Mouse (Mus musculus): ENCODE results near the gene Cd52. TPM values are rescaled to one million over a fixed set of nuclear protein-coding genes. Genes with fewer than 3 reads are reported as not detected.

Cd52 gene
- total and polyA plus RNA-seq, 2 experiments from 2014 or later, result 2.7 TPM; not detected in 1

GRCm38 (mm10) chr4:134084999-134085398 lies 9.9 kb downstream of the Cd52 start:
- no peak for DNase-seq (ENCODE audit: low spot score)
- H3K27me3 ChIP-seq (ENCODE audit: insufficient read depth, low read length), result no peaks in the 10 kb centered on the region
- no peaks in the 10 kb centered on the region for H3K36me3 ChIP-seq (ENCODE audit: insufficient read depth, low read length)
- no peak for ATAC-seq
- no peak overlapping the region for H3K9ac ChIP-seq (replicated peaks; ENCODE audit: low read length)
- WGBS, result 85% methylated on average over 4 of the region's 4 CpGs
- peaks cover 3% of the 10 kb centered on the region; the same call in 1 of the 2 replicates for H3K4me1 ChIP-seq (ENCODE audit: insufficient read depth, low read length)
- no peaks in the 10 kb centered on the region for H3K9me3 ChIP-seq (ENCODE audit: low read length)
- no peak; the same call in 1 of the 2 replicates for TF ChIP-seq CTCF (IDR thresholded peaks at IDR 0.05; ENCODE audit: low read depth)
- no peak overlapping the region for H3K4me2 ChIP-seq (ENCODE audit: low read depth, low read length)
- no peak overlapping the region for H3K27ac ChIP-seq
- H3K4me3 ChIP-seq (ENCODE audit: low read length), result no peak overlapping the region

- H3K36me3 ChIP-seq (ENCODE audit: insufficient read depth, low read length), result no peaks in the 10 kb centered on the region
- no peaks in the 10 kb centered on the region for H3K27me3 ChIP-seq (ENCODE audit: insufficient read depth, low read length)
- ATAC-seq (no peak), DNase-seq (ENCODE audit: low spot score) (no peak)
- WGBS, result 15% methylated on average over 7 of the region's 7 CpGs
- peak overlapping the region; percentile 45; the same call in 1 of the 2 replicates for H3K9ac ChIP-seq (replicated peaks; ENCODE audit: low read length)
- H3K4me1 ChIP-seq (ENCODE audit: insufficient read depth, low read length), result peaks cover 3% of the 10 kb centered on the region; the same call in 1 of the 2 replicates
- peak overlapping the region; percentile 70 for H3K4me2 ChIP-seq (ENCODE audit: low read depth, low read length)
- H3K4me3 ChIP-seq (ENCODE audit: low read length), result peak overlapping the region; percentile 47
- no peak overlapping the region for H3K27ac ChIP-seq
- no peak for TF ChIP-seq CTCF (IDR thresholded peaks at IDR 0.05; ENCODE audit: low read depth)
- H3K9me3 ChIP-seq (ENCODE audit: low read length), result no peaks in the 10 kb centered on the region
Measured at GRCm38 (mm10) chr4:134082460-134082859, 12.4 kb downstream of the Cd52 start.

GRCm38 (mm10) chr4:134081730-134082386 lies 13.0 kb downstream of the Cd52 start:
- H3K9me3 ChIP-seq (ENCODE audit: low read length), result no peaks in the 10 kb centered on the region

GRCm38 (mm10) chr4:134080674-134081073 lies 14.2 kb downstream of the Cd52 start:
- Histone ChIP-seq H3K4me3 (ENCODE audit: low read length) (no peak overlapping the region), H3K36me3 (ENCODE audit: insufficient read depth, low read length) (no peaks in the 10 kb centered on the region), H3K9me3 (ENCODE audit: low read length) (no peaks in the 10 kb centered on the region), H3K9ac (replicated peaks; ENCODE audit: low read length) (no peak overlapping the region), H3K4me1 (ENCODE audit: insufficient read depth, low read length) (peaks cover 3% of the 10 kb centered on the region; the same call in 1 of the 2 replicates), H3K27me3 (ENCODE audit: insufficient read depth, low read length) (no peaks in the 10 kb centered on the region), H3K4me2 (ENCODE audit: low read depth, low read length) (no peak overlapping the region), H3K27ac (no peak overlapping the region)
- 81% methylated on average over 4 of the region's 4 CpGs for WGBS
- no peak for TF ChIP-seq CTCF (IDR thresholded peaks at IDR 0.05; ENCODE audit: low read depth)
- DNase-seq (ENCODE audit: low spot score) (no peak), ATAC-seq (no peak)

More at GRCm38 (mm10) chr4:134081730-134082386, 13.0 kb downstream of the Cd52 start:
- H3K36me3 ChIP-seq (ENCODE audit: insufficient read depth, low read length), result no peaks in the 10 kb centered on the region
- DNase-seq (ENCODE audit: low spot score), result peak; percentile 72
- WGBS, result 1% methylated on average over 41 of the region's 41 CpGs
- H3K27me3 ChIP-seq (ENCODE audit: insufficient read depth, low read length), result no peaks in the 10 kb centered on the region
- no peak for TF ChIP-seq CTCF (IDR thresholded peaks at IDR 0.05; ENCODE audit: low read depth)
- peaks cover 3% of the 10 kb centered on the region; the same call in 1 of the 2 replicates for H3K4me1 ChIP-seq (ENCODE audit: insufficient read depth, low read length)
- peak overlapping the region; percentile 47 for H3K4me3 ChIP-seq (ENCODE audit: low read length)
- ATAC-seq, result peak; percentile 85
- H3K27ac ChIP-seq, result no peak overlapping the region
- H3K4me2 ChIP-seq (ENCODE audit: low read depth, low read length), result peak overlapping the region; percentile 70
- peak overlapping the region; percentile 45 for H3K9ac ChIP-seq (replicated peaks; ENCODE audit: low read length)

GRCm38 (mm10) chr4:134078694-134079093 lies 16.2 kb downstream of the Cd52 start:
- no peak overlapping the region for H3K4me2 ChIP-seq (ENCODE audit: low read depth, low read length)
- no peak overlapping the region for H3K9ac ChIP-seq (replicated peaks; ENCODE audit: low read length)
- TF ChIP-seq CTCF (IDR thresholded peaks at IDR 0.05; ENCODE audit: low read depth), result peak; percentile 83
- no peak overlapping the region for H3K4me3 ChIP-seq (ENCODE audit: low read length)
- peak; percentile 70 for ATAC-seq
- H3K27me3 ChIP-seq (ENCODE audit: insufficient read depth, low read length), result no peaks in the 10 kb centered on the region
- no peak overlapping the region for H3K27ac ChIP-seq
- peaks cover 3% of the 10 kb centered on the region; the same call in 1 of the 2 replicates for H3K4me1 ChIP-seq (ENCODE audit: insufficient read depth, low read length)
- 23% methylated on average over 3 of the region's 3 CpGs for WGBS
- peak; percentile 85 for DNase-seq (ENCODE audit: low spot score)
- no peaks in the 10 kb centered on the region for H3K9me3 ChIP-seq (ENCODE audit: low read length)
- no peaks in the 10 kb centered on the region for H3K36me3 ChIP-seq (ENCODE audit: insufficient read depth, low read length)

- DNase-seq (ENCODE audit: low spot score), result no peak
- H3K27ac ChIP-seq, result no peak overlapping the region
- ATAC-seq, result no peak
- H3K4me3 ChIP-seq (ENCODE audit: low read length), result no peak overlapping the region
- H3K9me3 ChIP-seq (ENCODE audit: low read length), result no peaks in the 10 kb centered on the region
- no peaks in the 10 kb centered on the region for H3K36me3 ChIP-seq (ENCODE audit: insufficient read depth, low read length)
- no peak for TF ChIP-seq CTCF (IDR thresholded peaks at IDR 0.05; ENCODE audit: low read depth)
- no peaks in the 10 kb centered on the region for H3K27me3 ChIP-seq (ENCODE audit: insufficient read depth, low read length)
- H3K9ac ChIP-seq (replicated peaks; ENCODE audit: low read length), result no peak overlapping the region
- WGBS, result 87% methylated on average over 4 of the region's 4 CpGs
- H3K4me2 ChIP-seq (ENCODE audit: low read depth, low read length), result no peak overlapping the region
- no peaks in the 10 kb centered on the region for H3K4me1 ChIP-seq (ENCODE audit: insufficient read depth, low read length)
Measured at GRCm38 (mm10) chr4:134068793-134069580, 25.9 kb downstream of the Cd52 start.
